Mouse (Mus musculus): Measurements from ENCODE around the gene 1700023F06Rik. TPM values are rescaled to one million over a fixed set of nuclear protein-coding genes. Genes with fewer than 3 reads are reported as not detected.

1700023F06Rik gene
- polyA plus RNA-seq, 1 experiment from 2014 or later, result 0.87 TPM

GRCm38 (mm10) chr11:103149771-103150170, 58.6 kb downstream of the 1700023F06Rik start:
- no peak for ATAC-seq (ENCODE audit: borderline replicate concordance, extremely low read depth, low FRiP score, low TSS enrichment)
- 94% methylated on average over 4 of the region's 4 CpGs for WGBS
- 0 out of 2 replicates have a peak, but pooled peaks cover 5% of the 10 kb centered on the region for H3K4me1 ChIP-seq

More at GRCm38 (mm10) chr11:103149771-103150170, 58.6 kb downstream of the 1700023F06Rik start:
- Histone ChIP-seq H3K36me3 (no peaks in the 10 kb centered on the region), H3K27ac (no peak overlapping the region), H3K27me3 (no peaks in the 10 kb centered on the region), H3K4me2 (no peak overlapping the region), H3K4me3 (no peak overlapping the region), H3K9ac (no peak overlapping the region), H3K9me3 (no peaks in the 10 kb centered on the region)

Other genes with a start within 250 kb of the 1700023F06Rik start
- gene Nmt1, start 180.4 kb downstream of the 1700023F06Rik start, polyA plus RNA-seq (2015; fragmentation: Nextera tagmentation; extraction: Ambion mirVana), result 56.8 and 59.9 TPM in 2 replicates
- 147 and 150 TPM in 2 replicates for gene Dcakd, start 180.2 kb downstream of the 1700023F06Rik start, polyA plus RNA-seq (2015; fragmentation: Nextera tagmentation; extraction: Ambion mirVana)
- gene Plcd3, start 106.9 kb downstream of the 1700023F06Rik start, polyA plus RNA-seq (2015; fragmentation: Nextera tagmentation; extraction: Ambion mirVana), result 2.5 and 3.6 TPM in 2 replicates
- gene Acbd4, start 106.9 kb downstream of the 1700023F06Rik start, polyA plus RNA-seq (2015; fragmentation: Nextera tagmentation; extraction: Ambion mirVana), result 15.7 and 18.3 TPM in 2 replicates
- 4.4 and 4.5 TPM in 2 replicates for gene Hexim1, start 92.3 kb downstream of the 1700023F06Rik start, polyA plus RNA-seq (2015; fragmentation: Nextera tagmentation; extraction: Ambion mirVana)
- gene Hexim2, start 76.1 kb downstream of the 1700023F06Rik start, polyA plus RNA-seq (2015; fragmentation: Nextera tagmentation; extraction: Ambion mirVana), result 8.3 and 9.6 TPM in 2 replicates
- gene Fmnl1, start 37.5 kb downstream of the 1700023F06Rik start, polyA plus RNA-seq (2015; fragmentation: Nextera tagmentation; extraction: Ambion mirVana), result 2.7 and 3.7 TPM in 2 replicates
- not detected in 2 replicates for gene Spata32, start 9.9 kb upstream of the 1700023F06Rik start, polyA plus RNA-seq (2015; fragmentation: Nextera tagmentation; extraction: Ambion mirVana)
- gene Map3k14, start 58.9 kb upstream of the 1700023F06Rik start, polyA plus RNA-seq (2015; fragmentation: Nextera tagmentation; extraction: Ambion mirVana), result 2.8 and 3.5 TPM in 2 replicates
- 17.0 and 17.3 TPM in 2 replicates for gene Arhgap27, start 155.1 kb upstream of the 1700023F06Rik start, polyA plus RNA-seq (2015; fragmentation: Nextera tagmentation; extraction: Ambion mirVana)
- 8.3 TPM in 2 replicates for gene Plekhm1, start 204.1 kb upstream of the 1700023F06Rik start, polyA plus RNA-seq (2015; fragmentation: Nextera tagmentation; extraction: Ambion mirVana)